Mouse (Mus musculus): ENCODE measurements around the gene Prap1. TPM values are rescaled to one million over a fixed set of nuclear protein-coding genes. Genes with fewer than 3 reads are reported as not detected.
A peak's percentile ranks its signal among the peaks of the same experiment; 100 is the strongest.
"Not testable (repeated sequence)": the region's sequence is repeated elsewhere in the genome, so short reads cannot be mapped to it uniquely, and the experiment has no call there.

Prap1 gene
- total RNA-seq, 2 experiments from 2014 or later, result not detected

DNA sequence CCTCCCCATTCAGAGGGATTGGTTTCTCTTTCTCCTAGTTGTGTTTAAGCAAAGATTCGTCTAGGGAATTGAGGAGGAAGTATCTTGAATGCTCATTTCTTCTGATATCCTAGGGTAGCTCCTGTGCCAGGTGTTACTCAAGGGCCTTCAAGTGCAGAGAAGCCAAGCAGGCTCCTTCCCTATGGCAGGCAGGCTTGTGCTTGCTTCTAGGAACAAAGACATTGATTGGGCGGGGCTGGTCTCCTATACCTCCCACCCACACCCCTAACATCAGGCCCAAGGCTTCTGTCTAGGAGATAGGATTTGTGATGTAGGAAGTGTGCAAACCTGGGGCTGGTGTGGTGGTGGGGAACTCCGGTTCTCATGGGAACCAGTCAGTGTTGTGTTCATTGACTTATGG is 33.7 kb downstream of the Prap1 start:
- no peak for DNase-seq
- intact Hi-C loops (cut with DNase I), result no loop called here

- intact Hi-C loops (cut with DNase I), result no loop called here
Observed at GRCm38 (mm10) chr7:140127911-140128310, 34.7 kb downstream of the Prap1 start.

DNA sequence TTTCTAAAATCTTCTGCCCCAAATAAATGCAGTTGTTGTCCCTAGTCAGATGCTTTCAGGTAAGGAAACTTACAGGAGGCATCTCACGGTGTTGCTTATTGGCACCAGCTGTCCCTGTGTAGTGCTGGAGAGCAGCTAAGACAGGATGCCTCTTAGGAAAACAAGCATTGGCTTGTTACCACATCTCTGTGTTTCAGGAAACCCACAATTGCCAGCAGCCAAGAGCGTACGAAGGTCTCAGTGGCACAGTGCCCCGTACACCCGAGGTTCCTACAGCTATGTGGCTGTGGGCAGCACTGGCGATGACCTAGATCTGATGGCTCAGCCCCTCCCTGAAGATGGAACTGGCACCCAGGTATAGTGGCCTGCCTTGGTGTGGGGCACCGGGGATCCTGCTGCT is 39.0 kb downstream of the Prap1 start:
- intact Hi-C loops (cut with DNase I); DNase-seq: not testable (repeated sequence)

More at GRCm38 (mm10) chr7:140127911-140128310, 34.7 kb downstream of the Prap1 start:
- DNase-seq, result no peak

DNA sequence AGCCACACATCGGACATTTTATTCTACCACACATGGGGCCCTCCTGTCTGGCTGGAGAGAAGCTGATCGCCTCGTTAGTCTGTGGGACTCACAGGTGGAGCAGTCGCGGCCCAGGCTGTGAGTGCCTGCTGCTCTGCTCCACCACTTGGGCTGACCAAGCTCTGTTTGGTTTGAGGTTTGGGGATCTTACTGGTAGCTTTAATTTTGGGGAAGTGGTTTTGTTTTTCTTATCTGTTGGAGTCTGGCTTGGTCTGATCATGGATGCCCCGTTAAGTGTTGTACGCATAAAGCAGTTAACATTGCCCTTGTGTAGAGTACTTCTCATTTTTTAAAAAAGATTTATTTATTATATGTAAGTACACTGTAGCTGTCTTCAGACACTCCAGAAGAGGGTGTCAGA is 40.8 kb downstream of the Prap1 start:
- intact Hi-C loops (cut with DNase I); DNase-seq: not testable (repeated sequence)

DNA sequence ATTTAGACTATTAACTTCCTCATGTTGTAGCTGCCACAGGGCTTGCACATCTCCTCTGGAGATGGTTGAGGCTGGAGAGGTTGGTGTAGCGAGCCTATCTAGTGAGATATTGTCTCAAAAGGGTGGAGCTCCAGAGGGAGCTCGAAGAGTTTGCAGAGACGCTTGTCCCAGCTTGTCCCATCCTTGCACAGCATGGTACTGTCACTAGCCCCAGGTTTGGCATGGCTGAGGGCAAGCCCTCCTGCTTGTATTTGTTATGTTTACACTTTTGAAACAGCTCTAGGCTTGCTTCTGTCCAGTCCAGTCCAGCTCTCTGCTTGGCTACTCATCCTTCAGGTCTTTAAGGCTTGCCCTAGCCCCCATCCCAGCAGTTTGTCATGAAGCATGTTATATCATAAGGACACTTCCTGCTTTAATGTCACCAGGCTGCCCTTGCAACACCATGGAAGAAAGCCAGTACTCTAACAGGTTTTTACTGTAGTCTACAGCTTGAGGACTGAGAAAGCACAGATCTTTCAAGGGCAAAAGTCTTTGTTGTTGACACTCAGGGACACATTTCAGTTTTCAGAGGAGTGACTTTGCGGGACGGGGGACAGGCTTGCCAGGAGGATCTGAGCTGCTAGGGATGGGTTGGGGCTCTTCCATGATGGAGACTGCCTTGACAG is 42.0 kb downstream of the Prap1 start:
- intact Hi-C loops (cut with DNase I), result no loop called here
- DNase-seq, result no peak

- intact Hi-C loops (cut with DNase I), result no loop called here
Observed at GRCm38 (mm10) chr7:140137135-140138020, 44.2 kb downstream of the Prap1 start, which contains the start of gene Mtg1. Gene Mtg1 (plus strand): TSS chr7:140137564.

GRCm38 (mm10) chr7:140138021-140138310 is 44.8 kb downstream of the Prap1 start:
- intact Hi-C loops (cut with DNase I), result no loop called here
- no peak for DNase-seq

More at GRCm38 (mm10) chr7:140137135-140138020, 44.2 kb downstream of the Prap1 start, which contains the start of gene Mtg1:
- DNase-seq, result peak; percentile 93 to 99

GRCm38 (mm10) chr7:140141350-140141749 is 48.2 kb downstream of the Prap1 start:
- peak in 1 of 2 experiments; percentile 48 for DNase-seq
- intact Hi-C loops (cut with DNase I), result loop anchor here (1.0 to 5.0 kb wide), 2 partner anchors 63 to 164 kb away; partner anchors contain the start of gene 6430531B16Rik

GRCm38 (mm10) chr7:140144550-140144949 is 51.4 kb downstream of the Prap1 start:
- DNase-seq, result no peak
- intact Hi-C loops (cut with DNase I), result loop anchor here (5.0 kb wide), 1 partner anchor 167 kb away; the partner anchor contains the start of gene 6430531B16Rik

Other genes with a start within 250 kb of the Prap1 start
- not detected for gene Kndc1, start 198.7 kb upstream of the Prap1 start, total RNA-seq (2021)
- not detected for gene Utf1, start 149.6 kb upstream of the Prap1 start, total RNA-seq (2021)
- gene 6430531B16Rik, start 114.6 kb upstream of the Prap1 start, total RNA-seq (2021), result not detected
- gene Adam8, start 100.8 kb upstream of the Prap1 start, total RNA-seq (2021), result under 1 TPM; 0.74 to 0.89 TPM
- gene Zfp511, start 57.0 kb upstream of the Prap1 start, total RNA-seq (2021), result 1 to 10 TPM; 7.7 to 8.2 TPM
- 10 to 100 TPM; 16.8 to 19.2 TPM for gene Tubgcp2, start 56.7 kb upstream of the Prap1 start, total RNA-seq (2021)
- gene Msx3, start 44.3 kb upstream of the Prap1 start, total RNA-seq (2021), result not detected
- under 1 TPM in 1 of 2 experiments, not detected in 1; 0.33 TPM for gene Caly, start 10.8 kb upstream of the Prap1 start, total RNA-seq (2021)
- gene Fuom, start 9.0 kb downstream of the Prap1 start, total RNA-seq (2021), result 10 to 100 TPM; 38.9 to 42.5 TPM
- gene Paox, start 22.4 kb downstream of the Prap1 start, total RNA-seq (2021), result 1 to 10 TPM; 3.1 to 3.7 TPM
- gene Echs1, start 23.1 kb downstream of the Prap1 start, total RNA-seq (2021), result 100 to 1,000 TPM; 105 to 146 TPM
- 10 to 100 TPM; 24.4 to 25.2 TPM for gene Mtg1, start 44.2 kb downstream of the Prap1 start, total RNA-seq (2021)
- gene Sprn, start 61.5 kb downstream of the Prap1 start, total RNA-seq (2021), result under 1 TPM in 1 of 2 experiments, not detected in 1; 0.27 TPM
- gene Olfr522, start 71.4 kb downstream of the Prap1 start, total RNA-seq (2021), result not detected
- not detected for gene Olfr523, start 79.8 kb downstream of the Prap1 start, total RNA-seq (2021)
- gene Olfr524, start 112.6 kb downstream of the Prap1 start, total RNA-seq (2021), result not detected
- gene Cd163l1, start 124.9 kb downstream of the Prap1 start, total RNA-seq (2021), result not detected
- not detected for gene 5830411N06Rik, start 153.9 kb downstream of the Prap1 start, total RNA-seq (2021)
- not detected for gene Olfr525, start 227.5 kb downstream of the Prap1 start, total RNA-seq (2021)
- not detected for gene Olfr527, start 240.6 kb downstream of the Prap1 start, total RNA-seq (2021)